Mouse (Mus musculus) testis, adult 2 months (tissue): ENCODE results near the gene Arg2.

Source experiments
- CTCF ChIP-seq: fragments of 200-500 bp; IDR thresholded peaks from 2 replicates; pipeline ENCODE4 v1.5.1; 2012; ENCODE audit warnings: low read depth, mild to moderate bottlenecking, inconsistent platforms, low read length, moderate library complexity; ENCODE audit not compliant: control insufficient read depth, insufficient read depth, insufficient replicate concordance
- POLR2A ChIP-seq: fragments of 200-500 bp; IDR thresholded peaks from 2 replicates; pipeline ENCODE4 v1.6.1; 2012; ENCODE audit warnings: low read depth, mild to moderate bottlenecking, inconsistent platforms, low read length, moderate library complexity; ENCODE audit not compliant: control insufficient read depth

GRCm38 (mm10) chr12:79190931-79191673, 60.5 kb downstream of the Arg2 start:
- no peak for TF ChIP-seq CTCF
- peak; percentile 61; the same call in 1 of the 2 replicates for TF ChIP-seq POLR2A
